Mouse (Mus musculus): ENCODE results near the gene Rinl. TPM values are rescaled to one million over a fixed set of nuclear protein-coding genes. Genes with fewer than 3 reads are reported as not detected.

The Rinl gene
- total and polyA plus RNA-seq, 3 experiments: 1.3 to 3.2 (median 2.0) TPM

GRCm38 (mm10) chr7:28816201-28816600 lies 27.4 kb downstream of the Rinl start:
- WGBS: 52% methylated on average over 9 of the region's 9 CpGs

GRCm38 (mm10) chr7:28816920-28817319 lies 28.2 kb downstream of the Rinl start:
- TF ChIP-seq POLR2A (IDR thresholded peaks at IDR 0.05; ENCODE audit: insufficient read depth, low read depth, low read length) (0 out of 2 replicates have a peak, but pooled peaks have one; percentile 29), CTCF (IDR thresholded peaks at IDR 0.05) (no peak), EP300 (IDR thresholded peaks at IDR 0.05; ENCODE audit: insufficient read depth, low read depth, low read length) (no peak)
- H3K9ac ChIP-seq (ENCODE audit: low read depth, low read length): no peak overlapping the region; the same call in 1 of the 2 replicates
- no peak overlapping the region for H3K4me3 ChIP-seq
- peaks cover 78% of the 10 kb centered on the region for H3K36me3 ChIP-seq (ENCODE audit: control insufficient read depth, insufficient read depth, low read length)
- intact Hi-C loops (cut with DNase I): no loop called here
- no peak for DNase-seq
- H3K27me3 ChIP-seq (ENCODE audit: control insufficient read depth, insufficient read depth, low read length): no peaks in the 10 kb centered on the region
- H3K4me1 ChIP-seq (ENCODE audit: control insufficient read depth, insufficient read depth, low read length): peaks cover 48% of the 10 kb centered on the region
- H3K79me2 ChIP-seq (replicated peaks; ENCODE audit: control insufficient read depth, insufficient read depth, low read length): no peaks in the 10 kb centered on the region
- peak overlapping the region; percentile 24; the same call in 1 of the 2 replicates for H3K27ac ChIP-seq
- WGBS: 80% methylated on average over 10 of the region's 10 CpGs

More at GRCm38 (mm10) chr7:28816201-28816600, 27.4 kb downstream of the Rinl start:
- Histone ChIP-seq H3K27ac (peak overlapping the region; percentile 15; the same call in 1 of the 2 replicates), H3K9ac (ENCODE audit: low read depth, low read length) (no peak overlapping the region), H3K27me3 (ENCODE audit: control insufficient read depth, insufficient read depth, low read length) (no peaks in the 10 kb centered on the region), H3K4me1 (ENCODE audit: control insufficient read depth, insufficient read depth, low read length) (peaks cover 44% of the 10 kb centered on the region), H3K4me3 (no peak overlapping the region), H3K36me3 (ENCODE audit: control insufficient read depth, insufficient read depth, low read length) (peaks cover 75% of the 10 kb centered on the region), H3K79me2 (replicated peaks; ENCODE audit: control insufficient read depth, insufficient read depth, low read length) (no peaks in the 10 kb centered on the region)
- intact Hi-C loops (cut with DNase I): no loop called here
- TF ChIP-seq EP300 (IDR thresholded peaks at IDR 0.05; ENCODE audit: insufficient read depth, low read depth, low read length) (0 out of 2 replicates have a peak, but pooled peaks have one; percentile 5), POLR2A (IDR thresholded peaks at IDR 0.05; ENCODE audit: insufficient read depth, low read depth, low read length) (0 out of 2 replicates have a peak, but pooled peaks have one; percentile 9), CTCF (IDR thresholded peaks at IDR 0.05) (no peak)
- DNase-seq: peak; percentile 39 to 42

- no peak overlapping the region for H3K9ac ChIP-seq (ENCODE audit: low read depth, low read length)
- no peak overlapping the region for H3K4me3 ChIP-seq
- 54% methylated on average over 6 of the region's 6 CpGs for WGBS
- no peaks in the 10 kb centered on the region for H3K27me3 ChIP-seq (ENCODE audit: control insufficient read depth, insufficient read depth, low read length)
- peaks cover 47% of the 10 kb centered on the region for H3K4me1 ChIP-seq (ENCODE audit: control insufficient read depth, insufficient read depth, low read length)
- H3K79me2 ChIP-seq (replicated peaks; ENCODE audit: control insufficient read depth, insufficient read depth, low read length): no peaks in the 10 kb centered on the region
- H3K27ac ChIP-seq: peak overlapping the region; percentile 24; the same call in 1 of the 2 replicates
- intact Hi-C loops (cut with DNase I): no loop called here
- no peak for TF ChIP-seq CTCF (IDR thresholded peaks at IDR 0.05)
- TF ChIP-seq POLR2A (IDR thresholded peaks at IDR 0.05; ENCODE audit: insufficient read depth, low read depth, low read length): no peak
- TF ChIP-seq EP300 (IDR thresholded peaks at IDR 0.05; ENCODE audit: insufficient read depth, low read depth, low read length): no peak
- DNase-seq: no peak
- H3K36me3 ChIP-seq (ENCODE audit: control insufficient read depth, insufficient read depth, low read length): peaks cover 78% of the 10 kb centered on the region
Measured at GRCm38 (mm10) chr7:28817524-28817923, 28.8 kb downstream of the Rinl start.

GRCm38 (mm10) chr7:28817957-28818356 lies 29.2 kb downstream of the Rinl start:
- Histone ChIP-seq H3K79me2 (replicated peaks; ENCODE audit: control insufficient read depth, insufficient read depth, low read length) (no peaks in the 10 kb centered on the region), H3K4me3 (no peak overlapping the region), H3K36me3 (ENCODE audit: control insufficient read depth, insufficient read depth, low read length) (peaks cover 77% of the 10 kb centered on the region), H3K27me3 (ENCODE audit: control insufficient read depth, insufficient read depth, low read length) (no peaks in the 10 kb centered on the region), H3K27ac (peak overlapping the region; percentile 19; the same call in 1 of the 2 replicates), H3K4me1 (ENCODE audit: control insufficient read depth, insufficient read depth, low read length) (peaks cover 46% of the 10 kb centered on the region), H3K9ac (ENCODE audit: low read depth, low read length) (no peak overlapping the region)
- intact Hi-C loops (cut with DNase I): no loop called here
- DNase-seq: no peak
- no peak for TF ChIP-seq CTCF (IDR thresholded peaks at IDR 0.05)
- no peak for TF ChIP-seq EP300 (IDR thresholded peaks at IDR 0.05; ENCODE audit: insufficient read depth, low read depth, low read length)
- TF ChIP-seq POLR2A (IDR thresholded peaks at IDR 0.05; ENCODE audit: insufficient read depth, low read depth, low read length): no peak
- 63% methylated on average over 4 of the region's 4 CpGs for WGBS

GRCm38 (mm10) chr7:28818436-28818835 lies 29.7 kb downstream of the Rinl start:
- Histone ChIP-seq H3K9ac (ENCODE audit: low read depth, low read length) (no peak overlapping the region), H3K27me3 (ENCODE audit: control insufficient read depth, insufficient read depth, low read length) (no peaks in the 10 kb centered on the region), H3K36me3 (ENCODE audit: control insufficient read depth, insufficient read depth, low read length) (peaks cover 72% of the 10 kb centered on the region), H3K79me2 (replicated peaks; ENCODE audit: control insufficient read depth, insufficient read depth, low read length) (no peaks in the 10 kb centered on the region), H3K27ac (no peak overlapping the region; the same call in 1 of the 2 replicates), H3K4me1 (ENCODE audit: control insufficient read depth, insufficient read depth, low read length) (peaks cover 46% of the 10 kb centered on the region), H3K4me3 (no peak overlapping the region)
- no peak for DNase-seq
- 70% methylated on average over 18 of the region's 18 CpGs for WGBS
- intact Hi-C loops (cut with DNase I): no loop called here
- no peak for TF ChIP-seq POLR2A (IDR thresholded peaks at IDR 0.05; ENCODE audit: insufficient read depth, low read depth, low read length)
- TF ChIP-seq EP300 (IDR thresholded peaks at IDR 0.05; ENCODE audit: insufficient read depth, low read depth, low read length): no peak
- no peak for TF ChIP-seq CTCF (IDR thresholded peaks at IDR 0.05)

- Histone ChIP-seq H3K27me3 (ENCODE audit: control insufficient read depth, insufficient read depth, low read length) (no peaks in the 10 kb centered on the region), H3K4me1 (ENCODE audit: control insufficient read depth, insufficient read depth, low read length) (peaks cover 42% of the 10 kb centered on the region), H3K27ac (peak overlapping the region; percentile 23), H3K36me3 (ENCODE audit: control insufficient read depth, insufficient read depth, low read length) (peaks cover 67% of the 10 kb centered on the region), H3K4me3 (no peak overlapping the region), H3K9ac (ENCODE audit: low read depth, low read length) (no peak overlapping the region), H3K79me2 (replicated peaks; ENCODE audit: control insufficient read depth, insufficient read depth, low read length) (no peaks in the 10 kb centered on the region)
- intact Hi-C loops (cut with DNase I): no loop called here
- no peak for DNase-seq
- WGBS: 56% methylated on average over 4 of the region's 4 CpGs
- TF ChIP-seq EP300 (IDR thresholded peaks at IDR 0.05; ENCODE audit: insufficient read depth, low read depth, low read length) (no peak), CTCF (IDR thresholded peaks at IDR 0.05) (no peak), POLR2A (IDR thresholded peaks at IDR 0.05; ENCODE audit: insufficient read depth, low read depth, low read length) (no peak)
Measured at GRCm38 (mm10) chr7:28818861-28819452, 30.2 kb downstream of the Rinl start.

Measured in heart, adult 2 months (tissue).